Mouse (Mus musculus) megakaryocyte, embryonic 14.5 days (primary cell): ENCODE results near the gene Pigs.

Experiments
- FLI1 ChIP-seq: IDR thresholded peaks from 2 replicates; pipeline ENCODE4 v1.6.1; 2012; ENCODE audit warnings: low read length, inconsistent platforms, mixed read lengths
- GATA1 ChIP-seq: IDR thresholded peaks from 3 replicates; pipeline ENCODE4 v1.6.1; 2012; ENCODE audit warnings: mixed read lengths, low read length, inconsistent platforms, borderline replicate concordance

DNA sequence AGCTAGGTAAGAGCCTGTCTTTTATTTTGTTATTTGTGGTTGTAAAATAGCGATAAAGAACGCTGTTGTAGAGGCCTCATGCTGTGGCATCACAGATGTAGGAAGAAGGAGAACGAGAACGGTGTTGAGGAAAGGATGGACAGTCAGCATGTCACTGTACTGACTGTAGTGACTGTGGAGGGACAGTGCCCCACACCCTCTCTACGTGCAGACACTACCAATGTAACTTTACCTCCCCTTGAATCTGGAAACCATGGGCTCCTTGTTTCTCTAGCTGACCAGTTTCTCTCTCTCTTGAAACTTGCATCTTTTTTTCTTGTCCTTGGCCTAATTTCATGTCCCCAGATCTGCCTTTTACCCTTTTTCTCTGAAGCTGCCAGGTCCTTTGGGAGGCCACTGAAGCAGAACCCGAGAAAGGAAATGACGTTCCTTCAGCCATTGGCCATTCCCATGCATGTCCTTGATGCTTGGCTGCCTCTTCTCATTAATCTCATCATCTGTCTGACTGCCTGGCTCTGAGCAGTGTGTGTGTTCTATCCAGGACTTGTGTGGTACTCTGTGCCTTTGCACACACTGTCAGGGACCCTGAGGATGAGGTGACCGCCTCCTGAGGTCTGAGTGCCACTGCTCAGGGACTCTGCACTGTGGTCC, 17.2 kb upstream of the Pigs start:
- TF ChIP-seq GATA1 (no peak), FLI1 (no peak)
